8 mouse cellular contexts compared by ENCODE assay signal in genomic region chr16:11034193-11034803, GRCm38 (mm10). TPM values are rescaled to one million over a fixed set of nuclear protein-coding genes. Genes with fewer than 3 reads are reported as not detected.
DNase-seq lines count a peak whose midpoint lies in the region; ATAC-seq and TF ChIP-seq lines count a peak whose summit lies in the region.

No protein-coding gene starts in this region.

- peak; percentile 78 for TF ChIP-seq CTCF in G1E (IDR thresholded peaks at IDR 0.05; ENCODE audit: low read depth, low read length)

- peaks cover 29% of the 10 kb centered on the region for H3K27me3 ChIP-seq in G1E (ENCODE audit: insufficient read depth, low read length)
- no peaks in the 10 kb centered on the region for H3K27me3 ChIP-seq in forebrain, embryonic 13.5 days

- H3K27ac ChIP-seq in forebrain, embryonic 13.5 days = no peak overlapping the region

- intact Hi-C loops in heart, postnatal 36 days (cut with DNase I) = loop anchor here (1.0 to 10.0 kb wide), 6 partner anchors 41 to 469 kb away; no protein-coding TSS in a partner anchor

- H3K4me3 ChIP-seq in G1E (ENCODE audit: low read depth, low read length) = no peak overlapping the region
- H3K4me3 ChIP-seq in forebrain, embryonic 13.5 days = no peak overlapping the region

- no peaks in the 10 kb centered on the region; the same call in 1 of the 2 replicates for H3K4me1 ChIP-seq in G1E (ENCODE audit: insufficient read depth, low read depth, low read length)
- H3K4me1 ChIP-seq in forebrain, embryonic 13.5 days = no peaks in the 10 kb centered on the region

- no peaks in the 10 kb centered on the region for H3K9me3 ChIP-seq in G1E (replicated peaks)
- no peaks in the 10 kb centered on the region for H3K9me3 ChIP-seq in forebrain, embryonic 13.5 days (replicated peaks)

- no peak overlapping the region for H3K9ac ChIP-seq in forebrain, embryonic 13.5 days

- H3K4me2 ChIP-seq in forebrain, embryonic 13.5 days = no peak overlapping the region

- H3K36me3 ChIP-seq in G1E (replicated peaks) = no peaks in the 10 kb centered on the region
- no peaks in the 10 kb centered on the region for H3K36me3 ChIP-seq in forebrain, embryonic 13.5 days (ENCODE audit: poor library complexity, severe bottlenecking)

- DNase-seq in G1E (ENCODE audit: low spot score) = peak; percentile 70
- peak; percentile 67 for DNase-seq in c-Kit-positive CD71-positive TER-119-negative erythroid progenitor cells, embryonic 14.5 days (ENCODE audit: low read depth)
- peak; percentile 88 to 89 for DNase-seq in heart, postnatal 36 days
- DNase-seq in layer of hippocampus, adult 9-11 months = peak; percentile 73
- peak; percentile 93 for DNase-seq in lung, postnatal 10 days
- peak; percentile 81 for DNase-seq in right cerebral cortex, adult 18-20 months
- peak; percentile 74 for DNase-seq in urinary bladder, adult 2 months (ENCODE audit: low spot score)

- under 1% methylated on average over 4 of the region's 4 CpGs for WGBS in forebrain, embryonic 13.5 days

- ATAC-seq in G1E (ENCODE audit: extremely low read depth, insufficient number of reproducible peaks, low FRiP score, poor library complexity, severe bottlenecking) = peak; percentile 89
- peak; percentile 74 for ATAC-seq in forebrain, embryonic 13.5 days

RNA-seq across cellular contexts. Expression of gene Snn, which starts 26.4 kb away (rescaled TPM):
- 4.6 TPM in 1 of 2 replicates, not detected in the other for total RNA-seq in G1E (2014; fragmentation: Nextera tagmentation)
- total RNA-seq in G1E (2017) = 0.99 and 1.1 TPM in 2 replicates
- polyA plus RNA-seq in G1E (2012) = 0.10 and 0.12 TPM in 2 replicates
- polyA plus RNA-seq in forebrain, embryonic 13.5 days (2015; fragmentation: Nextera tagmentation; extraction: Ambion mirVana) = 122 and 140 TPM in 2 replicates
- total RNA-seq in heart, postnatal 36 days (2021) = 10 to 100 TPM; 28.1 to 33.8 TPM
- polyA plus RNA-seq in urinary bladder, adult 2 months (2012; rRNA removed) = 17.6 and 22.5 TPM in 2 replicates

RNA-seq across cellular contexts. Expression of gene Litaf, which starts 31.7 kb away (rescaled TPM):
- total RNA-seq in G1E (2014; fragmentation: Nextera tagmentation) = not detected in 2 replicates
- total RNA-seq in G1E (2017) = 0.17 and 0.87 TPM in 2 replicates
- polyA plus RNA-seq in G1E (2012) = 0.13 and 0.22 TPM in 2 replicates
- polyA plus RNA-seq in forebrain, embryonic 13.5 days (2015; fragmentation: Nextera tagmentation; extraction: Ambion mirVana) = 59.2 and 59.3 TPM in 2 replicates
- total RNA-seq in heart, postnatal 36 days (2021) = 10 to 100 TPM; 19.9 to 21.7 TPM
- polyA plus RNA-seq in urinary bladder, adult 2 months (2012; rRNA removed) = 47.8 and 57.6 TPM in 2 replicates

Comparison
In these comparisons a context has a peak if more than half of its experiments do, and no peak if none do; other contexts are left out.
1. RNA of gene Snn, which starts 26.4 kb away (polyA plus RNA-seq): 122 to 140 TPM in forebrain, embryonic 13.5 days and 17.6 to 22.5 TPM in urinary bladder, adult 2 months; 0.10 to 0.12 TPM in G1E; every median in the first group is over 10 times any median in the second.
2. RNA of gene Litaf, which starts 31.7 kb away (polyA plus RNA-seq): 59.2 to 59.3 TPM in forebrain, embryonic 13.5 days and 47.8 to 57.6 TPM in urinary bladder, adult 2 months; 0.13 to 0.22 TPM in G1E; every median in the first group is over 10 times any median in the second.
3. Peak in every context shown above with its lines, with median percentiles within 50 percentile points of each other: DNase-seq.